Mouse (Mus musculus): ENCODE measurements around the gene Prkcb.

Gene Prkcb

GRCm38 (mm10) chr7:122580158-122580475, 291.6 kb downstream of the Prkcb start:
- in situ Hi-C loops (cut with MseI, MboI): no loop called here

GRCm38 (mm10) chr7:122584421-122585151, 296.0 kb downstream of the Prkcb start:
- in situ Hi-C loops (cut with MseI, MboI): no loop called here

- in situ Hi-C loops (cut with MseI, MboI): no loop called here
These were observed 307.3 kb downstream of the Prkcb start for GRCm38 (mm10) chr7:122595897-122596296.

- in situ Hi-C loops (cut with MseI, MboI): no loop called here
These were observed 308.1 kb downstream of the Prkcb start for GRCm38 (mm10) chr7:122596596-122597170.

GRCm38 (mm10) chr7:122597313-122597712, 308.8 kb downstream of the Prkcb start:
- in situ Hi-C loops (cut with MseI, MboI): no loop called here

GRCm38 (mm10) chr7:122600856-122601255, 312.3 kb downstream of the Prkcb start:
- in situ Hi-C loops (cut with MseI, MboI): no loop called here

- in situ Hi-C loops (cut with MseI, MboI): no loop called here
These were observed 316.5 kb downstream of the Prkcb start for GRCm38 (mm10) chr7:122605066-122605465.

- in situ Hi-C loops (cut with MseI, MboI): no loop called here
These were observed 320.9 kb downstream of the Prkcb start for GRCm38 (mm10) chr7:122609420-122609819.

GRCm38 (mm10) chr7:122610161-122610560, 321.6 kb downstream of the Prkcb start:
- in situ Hi-C loops (cut with MseI, MboI): no loop called here

GRCm38 (mm10) chr7:122613876-122614275, 325.3 kb downstream of the Prkcb start:
- in situ Hi-C loops (cut with MseI, MboI): no loop called here

- in situ Hi-C loops (cut with MseI, MboI): no loop called here
These were observed 333.7 kb downstream of the Prkcb start for GRCm38 (mm10) chr7:122622125-122622774.

- in situ Hi-C loops (cut with MseI, MboI): no loop called here
These were observed 335.2 kb downstream of the Prkcb start for GRCm38 (mm10) chr7:122623753-122624152.

- in situ Hi-C loops (cut with MseI, MboI): no loop called here
These were observed 339.5 kb downstream of the Prkcb start for GRCm38 (mm10) chr7:122628050-122628449.

- in situ Hi-C loops (cut with MseI, MboI): no loop called here
These were observed 341.8 kb downstream of the Prkcb start for GRCm38 (mm10) chr7:122630386-122630785.

- in situ Hi-C loops (cut with MseI, MboI): no loop called here
These were observed 342.6 kb downstream of the Prkcb start for GRCm38 (mm10) chr7:122631151-122631550.

- in situ Hi-C loops (cut with MseI, MboI): no loop called here
These were observed 344.4 kb downstream of the Prkcb start for GRCm38 (mm10) chr7:122632946-122633345.

GRCm38 (mm10) chr7:122633463-122633862, 344.9 kb downstream of the Prkcb start:
- in situ Hi-C loops (cut with MseI, MboI): no loop called here

- in situ Hi-C loops (cut with MseI, MboI): no loop called here
These were observed 355.1 kb downstream of the Prkcb start for GRCm38 (mm10) chr7:122643676-122644075.

- in situ Hi-C loops (cut with MseI, MboI): no loop called here
These were observed 360.8 kb downstream of the Prkcb start for GRCm38 (mm10) chr7:122649306-122649705.

GRCm38 (mm10) chr7:122652523-122652922, 364.0 kb downstream of the Prkcb start:
- in situ Hi-C loops (cut with MseI, MboI): no loop called here

GRCm38 (mm10) chr7:122656671-122657070, 368.1 kb downstream of the Prkcb start:
- in situ Hi-C loops (cut with MseI, MboI): no loop called here

- in situ Hi-C loops (cut with MseI, MboI): no loop called here
These were observed 369.0 kb downstream of the Prkcb start for GRCm38 (mm10) chr7:122657423-122658126.

Measured in mouse trophoblast stem cell (cell line).